19 mouse cellular contexts compared by ENCODE assay signal in genomic region chr19:20787289-20787688, GRCm38 (mm10). TPM values are rescaled to one million over a fixed set of nuclear protein-coding genes. Genes with fewer than 3 reads are reported as not detected.
"Had no signal": no experiment of that assay in that cellular context is flagged by ENCODE, and none has a peak within 500 bp of the region (broad histone marks: within the 10 kb centered on the region; RNA-seq: fewer than 3 reads in every experiment).

No protein-coding gene starts in this region.

- DNase-seq: left cerebral cortex, postnatal 4 days; liver; liver, embryonic 13.5 days; liver, postnatal 0 days; lung, adult 18-20 months; lung, adult 2 months; lung, embryonic 14.5 days; lung, postnatal 10 days; lung, postnatal 14 days; lung, postnatal 36 days; lung, postnatal 4 days; midbrain, embryonic 14.5 days had no signal

- ATAC-seq: liver, embryonic 12.5 days; liver, postnatal 0 days; lung, postnatal 0 days; midbrain, embryonic 13.5 days; midbrain, embryonic 15.5 days; midbrain, embryonic 16.5 days had no signal

RNA-seq across cellular contexts. Expression of gene Aldh1a7, which starts 59.9 kb away (rescaled TPM):
- polyA plus RNA-seq: macrophage, myocyte had no signal
